Mouse (Mus musculus): ENCODE results near the gene Tnks1bp1.

Gene Tnks1bp1

DNA sequence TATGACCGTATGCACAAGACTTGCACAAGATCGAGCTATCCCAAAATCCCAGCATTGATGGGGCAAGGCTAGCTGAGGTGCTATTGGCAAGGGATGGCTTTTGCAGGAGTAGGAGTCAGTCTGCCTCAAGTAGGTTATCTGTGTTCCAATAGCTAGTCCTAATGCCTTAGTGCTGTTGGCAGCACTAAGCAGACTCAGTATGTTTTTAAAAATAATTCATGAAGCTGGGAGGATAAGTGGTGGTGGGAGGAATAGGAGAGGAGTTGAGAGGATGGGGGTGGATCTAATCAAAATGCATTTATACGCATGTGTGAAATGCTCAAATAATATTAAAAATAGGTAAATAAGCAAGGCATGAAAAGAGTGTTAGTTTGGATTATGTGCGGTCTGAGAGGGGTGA lies 43.5 kb downstream of the Tnks1bp1 start:
- DNase-seq (ENCODE audit: low read depth), result no peak

DNA sequence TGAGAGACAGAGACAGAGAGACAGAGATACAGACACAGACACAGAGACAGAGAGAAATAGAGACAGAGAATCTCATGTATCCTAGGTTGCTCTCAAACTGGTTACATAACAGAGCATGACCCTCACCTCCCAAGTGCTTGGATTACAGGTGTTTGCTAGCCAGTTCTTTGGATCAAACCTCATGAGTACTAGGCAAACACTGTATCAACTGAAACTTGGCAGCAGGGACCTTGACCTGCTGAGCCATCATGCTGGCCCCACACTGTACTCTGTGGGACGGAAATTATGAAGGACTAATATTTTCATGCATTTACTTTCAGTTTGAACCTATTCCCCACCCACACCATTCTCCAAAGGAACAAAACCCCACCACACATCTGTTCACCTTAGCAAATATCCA lies 45.6 kb downstream of the Tnks1bp1 start:
- no peak for DNase-seq (ENCODE audit: low read depth)

- DNase-seq (ENCODE audit: low read depth), result no peak
Observed at GRCm38 (mm10) chr2:85095906-85096305, 48.1 kb downstream of the Tnks1bp1 start.

DNA sequence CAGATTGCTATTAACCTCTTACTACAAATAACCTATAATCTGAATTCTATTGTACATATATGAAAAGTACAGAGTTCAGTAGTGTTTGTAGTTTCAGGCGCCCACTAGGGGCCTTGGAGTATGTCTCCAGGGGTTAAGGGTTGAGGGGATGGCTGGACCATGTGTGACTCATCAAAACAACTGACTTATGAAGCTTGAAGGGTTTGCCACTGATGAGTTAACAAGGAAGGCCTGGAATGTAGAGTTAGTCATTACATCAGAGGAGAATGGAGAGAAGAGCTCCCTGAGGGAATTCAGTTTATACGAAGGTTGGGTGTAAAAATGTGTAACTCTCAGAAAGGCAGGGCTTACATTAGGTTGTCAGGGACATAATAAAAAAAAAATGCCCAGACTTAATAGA lies 50.2 kb downstream of the Tnks1bp1 start:
- DNase-seq (ENCODE audit: low read depth), result no peak

GRCm38 (mm10) chr2:85098824-85099511 lies 51.1 kb downstream of the Tnks1bp1 start:
- DNase-seq (ENCODE audit: low read depth), result no peak

- DNase-seq (ENCODE audit: low read depth), result no peak
Observed at GRCm38 (mm10) chr2:85103201-85103600, 55.4 kb downstream of the Tnks1bp1 start.

DNA sequence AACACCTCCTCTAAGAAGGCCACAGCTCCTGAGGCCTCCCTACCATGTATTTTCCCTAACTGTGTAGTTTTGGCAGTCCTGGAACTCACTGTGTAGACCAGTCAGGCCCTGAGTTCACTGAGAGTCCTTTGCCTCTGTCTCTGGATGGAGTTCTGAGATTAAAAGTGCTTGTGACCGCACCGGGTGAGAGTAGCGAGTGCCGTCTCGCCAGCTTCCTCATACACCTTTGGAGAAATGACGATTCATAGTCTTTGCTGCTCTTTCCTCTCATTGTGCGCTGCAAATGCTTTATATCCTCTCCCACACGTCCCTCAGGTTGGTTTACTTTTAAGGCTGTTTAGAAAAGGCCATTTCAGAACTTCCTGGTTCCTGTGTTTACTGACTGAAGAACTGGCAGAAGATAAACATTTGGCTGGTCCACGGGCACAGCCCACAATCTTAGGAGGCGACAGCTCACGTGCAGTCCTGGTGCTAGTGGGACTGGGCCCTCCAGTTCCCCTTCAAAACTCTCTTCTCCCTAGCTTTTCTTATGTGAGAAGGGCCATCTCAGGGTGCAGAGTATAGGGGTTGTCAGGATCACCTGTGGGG lies 57.7 kb downstream of the Tnks1bp1 start:
- no peak for DNase-seq (ENCODE audit: low read depth)

GRCm38 (mm10) chr2:85106068-85106790 lies 58.4 kb downstream of the Tnks1bp1 start:
- no peak for DNase-seq (ENCODE audit: low read depth)

GRCm38 (mm10) chr2:85106941-85107340 lies 59.1 kb downstream of the Tnks1bp1 start:
- DNase-seq (ENCODE audit: low read depth), result no peak

DNA sequence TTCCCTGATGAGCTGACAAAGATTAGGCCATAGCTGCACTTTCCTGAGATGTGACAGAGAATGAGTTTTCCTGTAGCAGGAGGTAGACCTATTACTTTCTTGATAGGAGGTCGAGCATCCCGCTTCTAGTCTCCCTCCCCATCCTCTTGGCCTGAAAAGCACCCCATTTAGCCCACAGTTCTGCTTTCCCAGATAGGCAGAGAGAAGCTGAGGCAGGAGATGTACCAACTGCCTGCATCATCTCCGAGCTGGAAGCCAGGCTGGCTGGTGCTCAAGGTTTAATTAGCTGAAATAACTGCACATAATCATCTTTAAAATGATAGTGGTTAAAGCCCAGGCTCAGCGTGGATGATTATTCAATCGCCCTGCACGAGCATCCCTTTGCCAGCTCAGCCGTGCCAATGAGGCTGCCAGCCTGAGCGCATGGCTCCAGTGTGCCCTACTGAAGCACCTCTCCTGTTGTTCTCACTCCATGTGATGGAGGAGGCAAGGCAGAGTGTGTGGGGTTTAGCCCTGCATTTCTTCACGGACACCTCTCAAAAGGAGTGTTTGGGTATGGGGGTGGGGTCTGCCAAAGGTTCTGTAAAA lies 62.6 kb downstream of the Tnks1bp1 start:
- no peak for DNase-seq (ENCODE audit: low read depth)

All from c-Kit-positive CD71-negative TER-119-negative erythroid progenitor cells, embryonic 14.5 days (primary cell).